Comparison of ENCODE assay signal across 8 mouse cellular contexts in the genomic region with DNA sequence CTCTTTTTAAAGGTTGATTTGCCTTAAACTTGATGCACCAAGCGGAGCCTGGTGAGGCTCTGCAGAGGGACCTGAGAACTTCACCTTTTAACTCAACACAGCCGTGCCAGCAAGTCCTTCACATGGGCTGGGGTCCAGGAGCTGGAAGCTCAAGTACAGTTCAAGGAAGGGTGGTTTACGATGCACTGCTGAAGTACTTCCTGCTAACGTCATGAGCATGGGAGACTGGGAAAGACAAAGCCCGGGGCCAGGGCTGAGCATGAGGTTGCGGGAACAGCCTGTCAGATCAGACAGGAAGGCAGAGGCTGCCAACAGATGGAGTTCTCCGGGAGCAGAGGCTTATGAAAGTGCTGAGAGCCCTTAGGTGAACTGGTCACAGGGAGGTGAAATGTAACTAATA. TPM values are rescaled to one million over a fixed set of nuclear protein-coding genes. Genes with fewer than 3 reads are reported as not detected.
DNase-seq lines count a peak whose midpoint lies in the region; ATAC-seq and TF ChIP-seq lines count a peak whose summit lies in the region.
"Had no signal": no experiment of that assay in that cellular context is flagged by ENCODE, and none has a peak within 500 bp of the region (broad histone marks: within the 10 kb centered on the region; RNA-seq: fewer than 3 reads in every experiment).

No protein-coding gene starts in this region.

- H3K4me2 ChIP-seq in intestine, embryonic 14.5 days (ENCODE audit: low read length) = 0 out of 2 replicates have a peak overlapping the region, but pooled peaks have one; percentile 13
- H3K4me2 ChIP-seq in midbrain, embryonic 16.5 days (ENCODE audit: low read length) = no peak overlapping the region
- no peak overlapping the region for H3K4me2 ChIP-seq in liver, embryonic 12.5 days

- H3K4me1 ChIP-seq in embryonic facial prominence, embryonic 10.5 days = peaks cover 23% of the 10 kb centered on the region
- peaks cover 6% of the 10 kb centered on the region; the same call in 1 of the 2 replicates for H3K4me1 ChIP-seq in intestine, embryonic 14.5 days (replicated peaks; ENCODE audit: control insufficient read depth, insufficient read depth, low read length)
- H3K4me1 ChIP-seq in lung, adult 2 months (ENCODE audit: control insufficient read depth, insufficient read depth, low read length) = 0 out of 2 replicates have a peak, but pooled peaks cover 4% of the 10 kb centered on the region
- H3K4me1 ChIP-seq in midbrain, embryonic 16.5 days (ENCODE audit: control insufficient read depth, insufficient read depth, low read length) = no peaks in the 10 kb centered on the region
- H3K4me1 ChIP-seq in liver, embryonic 12.5 days = peaks cover 10% of the 10 kb centered on the region; the same call in 1 of the 2 replicates

- H3K9me3 ChIP-seq in embryonic facial prominence, embryonic 10.5 days = peaks cover 9% of the 10 kb centered on the region; the same call in 1 of the 2 replicates
- H3K9me3 ChIP-seq in intestine, embryonic 14.5 days (ENCODE audit: control insufficient read depth, low read length) = no peaks in the 10 kb centered on the region
- peaks cover 3% of the 10 kb centered on the region; the same call in 1 of the 2 replicates for H3K9me3 ChIP-seq in midbrain, embryonic 16.5 days (replicated peaks; ENCODE audit: control insufficient read depth, low read length, poor library complexity, severe bottlenecking)
- H3K9me3 ChIP-seq in liver, embryonic 12.5 days (replicated peaks) = no peaks in the 10 kb centered on the region

- TF ChIP-seq POLR2A in lung, adult 2 months (IDR thresholded peaks at IDR 0.05; ENCODE audit: borderline replicate concordance, extremely low read depth, low read depth, low read length) = no peak

- no peaks in the 10 kb centered on the region for H3K36me3 ChIP-seq in embryonic facial prominence, embryonic 10.5 days (replicated peaks)
- H3K36me3 ChIP-seq in intestine, embryonic 14.5 days (ENCODE audit: control insufficient read depth, insufficient read depth, low read length) = no peaks in the 10 kb centered on the region
- no peaks in the 10 kb centered on the region for H3K36me3 ChIP-seq in midbrain, embryonic 16.5 days (ENCODE audit: control insufficient read depth, insufficient read depth, low read length)
- H3K36me3 ChIP-seq in liver, embryonic 12.5 days = no peaks in the 10 kb centered on the region

- ATAC-seq in intestine, embryonic 14.5 days (replicated peaks; ENCODE audit: low FRiP score, low TSS enrichment, low read depth) = 0 out of 2 replicates have a peak, but pooled peaks have one; percentile 58
- no peak for ATAC-seq in midbrain, embryonic 16.5 days
- no peak for ATAC-seq in liver, embryonic 12.5 days

- 0 out of 2 replicates have a peak overlapping the region, but pooled peaks have one; percentile 55 for H3K27ac ChIP-seq in embryonic facial prominence, embryonic 10.5 days (replicated peaks)
- H3K27ac ChIP-seq in intestine, embryonic 14.5 days (ENCODE audit: low read depth) = peak overlapping the region; percentile 43; the same call in 1 of the 2 replicates
- H3K27ac ChIP-seq in midbrain, embryonic 16.5 days (ENCODE audit: low read length) = no peak overlapping the region
- no peak overlapping the region for H3K27ac ChIP-seq in liver, embryonic 12.5 days

- no peak for TF ChIP-seq CTCF in lung, adult 2 months (IDR thresholded peaks at IDR 0.05; ENCODE audit: insufficient read depth, low read length)

- 51% methylated on average over 7 of the region's 7 CpGs for WGBS in embryonic facial prominence, embryonic 10.5 days
- 32% methylated on average over 7 of the region's 7 CpGs for WGBS in intestine, embryonic 14.5 days
- WGBS in lung, adult 2 months = 13% methylated on average over 7 of the region's 7 CpGs
- 73% methylated on average over 7 of the region's 7 CpGs for WGBS in midbrain, embryonic 16.5 days
- 39% methylated on average over 7 of the region's 7 CpGs for whole genome bisulfite sequencing in liver, embryonic 12.5 days (ENCODE audit: insufficient replicate concordance)

- no peak overlapping the region for H3K4me3 ChIP-seq in embryonic facial prominence, embryonic 10.5 days
- H3K4me3 ChIP-seq in intestine, embryonic 14.5 days (ENCODE audit: low read depth, low read length) = no peak overlapping the region
- no peak overlapping the region for H3K4me3 ChIP-seq in lung, adult 2 months (replicated peaks; ENCODE audit: extremely low read depth, low read depth, low read length)
- no peak overlapping the region for H3K4me3 ChIP-seq in midbrain, embryonic 16.5 days (ENCODE audit: low read depth, low read length)
- H3K4me3 ChIP-seq in liver, embryonic 12.5 days = no peak overlapping the region

- peak; percentile 49 for DNase-seq in adrenal gland, postnatal 14 days
- DNase-seq in embryonic facial prominence, embryonic 10.5 days (ENCODE audit: low spot score) = peak; percentile 33
- no peak for DNase-seq in intestine, embryonic 14.5 days (ENCODE audit: low spot score)
- DNase-seq in lung, adult 2 months = peak; percentile 68
- DNase-seq in left cerebral cortex, adult 8-10 months (ENCODE audit: low spot score in 2 of 2) = no peak
- DNase-seq: layer of hippocampus, adult 9-11 months had no signal

- peak overlapping the region; percentile 13; the same call in 1 of the 2 replicates for H3K9ac ChIP-seq in intestine, embryonic 14.5 days (ENCODE audit: low read length)
- H3K9ac ChIP-seq in midbrain, embryonic 16.5 days (ENCODE audit: low read depth, low read length) = no peak overlapping the region
- H3K9ac ChIP-seq in liver, embryonic 12.5 days = no peak overlapping the region

- H3K27me3 ChIP-seq in embryonic facial prominence, embryonic 10.5 days (replicated peaks; ENCODE audit: low read depth, poor library complexity, severe bottlenecking) = no peaks in the 10 kb centered on the region
- H3K27me3 ChIP-seq in intestine, embryonic 14.5 days (replicated peaks; ENCODE audit: control insufficient read depth, insufficient read depth, low read length) = no peaks in the 10 kb centered on the region
- no peaks in the 10 kb centered on the region for H3K27me3 ChIP-seq in midbrain, embryonic 16.5 days (ENCODE audit: control insufficient read depth, insufficient read depth, low read depth, low read length)
- H3K27me3 ChIP-seq in liver, embryonic 12.5 days (replicated peaks) = no peaks in the 10 kb centered on the region

RNA-seq across cellular contexts. Expression of a gene that starts 10.9 kb away (rescaled TPM):
- 4.3 and 5.9 TPM in 2 replicates for total RNA-seq in adrenal gland, postnatal 14 days (2021)
- polyA plus RNA-seq in embryonic facial prominence, embryonic 10.5 days (2016; fragmentation: Nextera tagmentation; extraction: Ambion mirVana) = not detected in 2 replicates
- 0.95 and 1.1 TPM in 2 replicates for polyA plus RNA-seq in intestine, embryonic 14.5 days (2014; fragmentation: Nextera tagmentation; extraction: Ambion mirVana)
- 1.8 and 1.9 TPM in 2 replicates for polyA plus RNA-seq in lung, adult 2 months (2012; rRNA removed)
- total RNA-seq in left cerebral cortex, adult 8-10 months (2022) = not detected
- 0.29 TPM in 1 of 2 replicates, not detected in the other for polyA plus RNA-seq in midbrain, embryonic 16.5 days (2015; fragmentation: Nextera tagmentation; extraction: Ambion mirVana)
- polyA plus RNA-seq in liver, embryonic 12.5 days (2016; fragmentation: Nextera tagmentation; extraction: Ambion mirVana) = not detected in 2 replicates

RNA-seq across cellular contexts. Expression of a gene that starts 17.2 kb away (rescaled TPM):
- total RNA-seq in adrenal gland, postnatal 14 days (2021) = 0.70 TPM in 1 of 2 replicates, not detected in the other
- polyA plus RNA-seq in embryonic facial prominence, embryonic 10.5 days (2016; fragmentation: Nextera tagmentation; extraction: Ambion mirVana) = not detected in 2 replicates
- polyA plus RNA-seq in intestine, embryonic 14.5 days (2014; fragmentation: Nextera tagmentation; extraction: Ambion mirVana) = not detected in 2 replicates
- not detected in 2 replicates for polyA plus RNA-seq in lung, adult 2 months (2012; rRNA removed)
- total RNA-seq in left cerebral cortex, adult 8-10 months (2022) = not detected
- polyA plus RNA-seq in midbrain, embryonic 16.5 days (2015; fragmentation: Nextera tagmentation; extraction: Ambion mirVana) = not detected in 2 replicates
- polyA plus RNA-seq in liver, embryonic 12.5 days (2016; fragmentation: Nextera tagmentation; extraction: Ambion mirVana) = not detected in 2 replicates

RNA-seq across cellular contexts. Expression of a gene that starts 33.5 kb away (rescaled TPM):
- total RNA-seq in adrenal gland, postnatal 14 days (2021) = 83.3 and 100 TPM in 2 replicates
- polyA plus RNA-seq in embryonic facial prominence, embryonic 10.5 days (2016; fragmentation: Nextera tagmentation; extraction: Ambion mirVana) = 45.5 and 57.5 TPM in 2 replicates
- polyA plus RNA-seq in intestine, embryonic 14.5 days (2014; fragmentation: Nextera tagmentation; extraction: Ambion mirVana) = 66.2 and 70.4 TPM in 2 replicates
- polyA plus RNA-seq in lung, adult 2 months (2012; rRNA removed) = 37.6 and 51.9 TPM in 2 replicates
- total RNA-seq in left cerebral cortex, adult 8-10 months (2022) = 100 to 1,000 TPM; 101 to 123 (median 111) TPM
- 160 and 180 TPM in 2 replicates for polyA plus RNA-seq in midbrain, embryonic 16.5 days (2015; fragmentation: Nextera tagmentation; extraction: Ambion mirVana)
- 14.0 and 15.3 TPM in 2 replicates for polyA plus RNA-seq in liver, embryonic 12.5 days (2016; fragmentation: Nextera tagmentation; extraction: Ambion mirVana)

RNA-seq across cellular contexts. Expression of a gene that starts 48.8 kb away (rescaled TPM):
- total RNA-seq in adrenal gland, postnatal 14 days (2021) = 19.2 and 23.8 TPM in 2 replicates
- 31.0 and 33.0 TPM in 2 replicates for polyA plus RNA-seq in embryonic facial prominence, embryonic 10.5 days (2016; fragmentation: Nextera tagmentation; extraction: Ambion mirVana)
- 10.4 and 11.2 TPM in 2 replicates for polyA plus RNA-seq in intestine, embryonic 14.5 days (2014; fragmentation: Nextera tagmentation; extraction: Ambion mirVana)
- polyA plus RNA-seq in lung, adult 2 months (2012; rRNA removed) = 20.3 and 24.2 TPM in 2 replicates
- total RNA-seq in left cerebral cortex, adult 8-10 months (2022) = 10 to 100 TPM; 12.7 to 15.8 (median 13.0) TPM
- 10.4 and 10.5 TPM in 2 replicates for polyA plus RNA-seq in midbrain, embryonic 16.5 days (2015; fragmentation: Nextera tagmentation; extraction: Ambion mirVana)
- 12.8 and 13.0 TPM in 2 replicates for polyA plus RNA-seq in liver, embryonic 12.5 days (2016; fragmentation: Nextera tagmentation; extraction: Ambion mirVana)

RNA-seq across cellular contexts. Expression of a gene that starts 49.4 kb away (rescaled TPM):
- total RNA-seq in adrenal gland, postnatal 14 days (2021) = 0.11 and 0.34 TPM in 2 replicates
- 0.09 and 0.15 TPM in 2 replicates for polyA plus RNA-seq in embryonic facial prominence, embryonic 10.5 days (2016; fragmentation: Nextera tagmentation; extraction: Ambion mirVana)
- 0.18 and 0.23 TPM in 2 replicates for polyA plus RNA-seq in intestine, embryonic 14.5 days (2014; fragmentation: Nextera tagmentation; extraction: Ambion mirVana)
- 0.15 and 0.34 TPM in 2 replicates for polyA plus RNA-seq in lung, adult 2 months (2012; rRNA removed)
- total RNA-seq in left cerebral cortex, adult 8-10 months (2022) = under 1 TPM; 0.09 to 0.52 (median 0.23) TPM
- 0.15 and 0.20 TPM in 2 replicates for polyA plus RNA-seq in midbrain, embryonic 16.5 days (2015; fragmentation: Nextera tagmentation; extraction: Ambion mirVana)
- polyA plus RNA-seq in liver, embryonic 12.5 days (2016; fragmentation: Nextera tagmentation; extraction: Ambion mirVana) = 0.25 TPM in 2 replicates

Comparison
In these comparisons a context has a peak if more than half of its experiments do, and no peak if none do; other contexts are left out.
1. DNase-seq: peak in adrenal gland, postnatal 14 days (single experiment), embryonic facial prominence, embryonic 10.5 days (single experiment) and lung, adult 2 months (single experiment); none in intestine, embryonic 14.5 days (single experiment) and left cerebral cortex, adult 8-10 months (0 of 2).
2. H3K27ac ChIP-seq: peak in embryonic facial prominence, embryonic 10.5 days (single experiment) and intestine, embryonic 14.5 days (single experiment); none in midbrain, embryonic 16.5 days (single experiment) and liver, embryonic 12.5 days (single experiment).